Mouse (Mus musculus) lung, embryonic 14.5 days (tissue): ENCODE data around the gene Nup98. TPM values are rescaled to one million over a fixed set of nuclear protein-coding genes. Genes with fewer than 3 reads are reported as not detected.

Experiments used
- ATAC-seq: fragments of 200-750 bp; cut with Nextera tagmentation; 2 replicates; pipeline ENCODE4 v1.8.0; 2017; ENCODE audit warnings: mild to moderate bottlenecking, moderate TSS enrichment, moderate library complexity; ENCODE audit not compliant: insufficient read depth
- DNase-seq: peaks from one replicate; pipeline ENCODE4 v3.0.0-alpha.2; 2015
- H3K27ac ChIP-seq: fragments of 300-500 bp; sonication (generic); 2 replicates; pipeline ENCODE4 v1.5.1; 2014; ENCODE audit warnings: low read depth, mild to moderate bottlenecking, moderate library complexity
- H3K27me3 ChIP-seq: fragments of 300-500 bp; sonication (generic); 2 replicates; pipeline ENCODE4 v1.6.1; 2014; ENCODE audit warnings: low read length, control low read depth; ENCODE audit not compliant: insufficient read depth
- H3K36me3 ChIP-seq: fragments of 300-500 bp; sonication (generic); 2 replicates; pipeline ENCODE4 v1.6.1; 2014; ENCODE audit warnings: control low read depth; ENCODE audit not compliant: insufficient read depth
- H3K4me1 ChIP-seq: fragments of 300-500 bp; sonication (generic); 2 replicates; pipeline ENCODE4 v1.6.1; 2014; ENCODE audit warnings: antibody characterized with exemption, control low read depth; ENCODE audit not compliant: insufficient read depth
- H3K4me2 ChIP-seq: fragments of 300-500 bp; sonication (generic); 2 replicates; pipeline ENCODE4 v1.6.1; 2014; ENCODE audit warnings: mild to moderate bottlenecking
- H3K4me3 ChIP-seq: fragments of 300-500 bp; sonication (generic); 2 replicates; pipeline ENCODE4 v1.5.1; 2014; ENCODE audit warnings: low read depth, low read length
- H3K9ac ChIP-seq: fragments of 300-500 bp; sonication (generic); 2 replicates; pipeline ENCODE4 v1.6.1; 2014
- H3K9me3 ChIP-seq: fragments of 300-500 bp; sonication (generic); 2 replicates; pipeline ENCODE4 v1.6.1; 2016; ENCODE audit warnings: low read depth, low read length, control low read depth
- CTCF ChIP-seq: IDR thresholded peaks from 2 replicates; pipeline ENCODE4 v1.5.1; 2016; ENCODE audit warnings: antibody characterized with exemption, low read depth
- WGBS: fragments of 180-500 bp; shearing (Covaris S2); extraction: QIAGEN DNeasy Blood & Tissue Kit; methylation state at CpG from one replicate; pipeline ENCODE4 v1.1.7; 2014; 5-methylcytosine and 5-hydroxymethylcytosine counted together
- polyA plus RNA-seq: library from polyadenylated mRNA; unstranded; fragments of >200 nt; fragmentation: Nextera tagmentation; extraction: Ambion mirVana; gene quantifications from 2 replicates; pipeline ENCODE4 v1.2.1, GENCODE M21; 2014

Nup98 gene
- polyA plus RNA-seq = 50.2 and 50.7 TPM in 2 replicates

DNA sequence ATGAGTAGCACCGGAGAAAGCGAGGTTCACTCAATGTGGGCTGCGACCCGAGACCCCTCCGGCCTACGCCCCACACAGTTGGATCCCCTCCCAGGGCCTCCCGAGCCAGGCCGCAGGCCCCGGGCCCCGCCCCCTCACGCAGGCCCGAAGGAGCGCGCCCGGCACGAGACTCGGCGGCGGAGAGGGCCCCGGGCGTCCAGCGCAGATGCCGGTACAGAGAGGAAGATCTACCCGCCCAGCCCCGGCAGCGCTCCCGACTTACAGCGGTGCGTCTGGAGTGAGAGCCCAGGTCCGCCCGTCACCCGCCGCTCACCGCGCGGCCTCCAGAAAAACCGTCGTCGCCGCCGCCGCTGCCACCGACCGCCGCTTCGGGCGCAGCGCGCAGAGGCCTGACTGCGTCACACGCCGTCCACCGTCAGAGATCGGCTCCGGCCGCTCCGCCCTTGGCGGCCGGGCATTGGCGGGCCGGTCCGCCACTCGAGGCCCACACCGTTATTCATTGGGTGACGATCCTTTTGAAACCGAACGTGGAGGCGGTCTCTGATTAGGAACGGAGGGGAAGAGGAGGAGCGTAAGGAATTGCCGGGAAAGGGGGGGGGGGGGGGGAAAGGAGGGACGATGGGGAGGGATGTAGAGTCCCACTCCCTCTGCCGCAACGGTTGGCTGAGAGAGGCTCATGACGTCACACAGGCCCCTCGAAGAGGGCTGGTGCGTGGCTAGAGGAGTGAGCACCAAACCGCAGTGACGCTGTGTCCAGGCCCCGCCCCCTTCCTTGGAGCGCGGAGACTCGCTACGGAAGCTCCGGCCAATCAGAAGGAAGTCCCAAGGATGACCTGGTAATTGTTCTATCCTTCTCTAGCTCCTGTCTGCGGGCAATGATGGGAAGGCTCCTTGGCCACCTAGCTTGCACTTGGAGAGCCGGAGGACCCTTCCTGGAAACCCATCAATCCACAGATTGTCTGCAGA lies at the start of gene Nup98, which contains the start of gene Pgap2:
Nup98 (minus strand) TSS at position 421 of the 966 bp plus-strand sequence.
Pgap2 (plus strand) TSS at position 453 of the 966 bp plus-strand sequence.
- H3K4me3 ChIP-seq = peak within 1 kb of the TSS; percentile 87
- no peaks in the 10 kb centered on the region for H3K36me3 ChIP-seq
- peak within 1 kb of the TSS; percentile 82 for H3K9ac ChIP-seq
- WGBS = under 1% methylated on average over 85 of the region's 87 CpGs
- DNase-seq (peak; percentile 100), ATAC-seq (peak; percentile 99)
- H3K27ac ChIP-seq = peak within 1 kb of the TSS; percentile 95
- no peaks in the 10 kb centered on the region for H3K9me3 ChIP-seq
- no peaks in the 10 kb centered on the region for H3K27me3 ChIP-seq
- no peak for TF ChIP-seq CTCF
- 0 out of 2 replicates have a peak, but pooled peaks cover 3% of the 10 kb centered on the region for H3K4me1 ChIP-seq
- peak within 1 kb of the TSS; percentile 88 for H3K4me2 ChIP-seq

DNA sequence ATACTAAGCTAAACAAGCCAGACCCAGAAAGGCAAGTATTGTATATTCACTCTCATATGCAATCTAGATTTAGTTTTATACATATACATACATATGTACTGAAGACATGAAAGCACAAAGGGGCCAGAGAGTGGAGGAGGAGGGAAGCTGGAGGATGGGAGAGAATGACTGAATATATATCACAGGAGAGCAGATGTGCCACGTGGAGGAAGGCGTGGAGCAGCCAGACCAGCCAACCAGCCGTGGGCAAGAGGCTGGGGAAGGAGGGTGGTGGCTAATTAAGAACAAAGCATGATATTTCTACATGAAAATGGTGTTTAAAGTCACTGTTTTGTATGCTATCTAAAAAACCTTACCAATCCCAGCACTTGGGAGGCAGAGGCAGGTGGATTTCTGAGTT lies 48.8 kb upstream of the Nup98 start:
- Histone ChIP-seq H3K36me3 (no peaks in the 10 kb centered on the region), H3K27ac (no peak overlapping the region), H3K9ac (no peak overlapping the region), H3K27me3 (no peaks in the 10 kb centered on the region), H3K4me3 (no peak overlapping the region), H3K4me1 (no peaks in the 10 kb centered on the region), H3K9me3 (no peaks in the 10 kb centered on the region), H3K4me2 (no peak overlapping the region)
- 69% methylated on average over 3 of the region's 3 CpGs for WGBS
- TF ChIP-seq CTCF = no peak
- ATAC-seq (no peak), DNase-seq (no peak)

DNA sequence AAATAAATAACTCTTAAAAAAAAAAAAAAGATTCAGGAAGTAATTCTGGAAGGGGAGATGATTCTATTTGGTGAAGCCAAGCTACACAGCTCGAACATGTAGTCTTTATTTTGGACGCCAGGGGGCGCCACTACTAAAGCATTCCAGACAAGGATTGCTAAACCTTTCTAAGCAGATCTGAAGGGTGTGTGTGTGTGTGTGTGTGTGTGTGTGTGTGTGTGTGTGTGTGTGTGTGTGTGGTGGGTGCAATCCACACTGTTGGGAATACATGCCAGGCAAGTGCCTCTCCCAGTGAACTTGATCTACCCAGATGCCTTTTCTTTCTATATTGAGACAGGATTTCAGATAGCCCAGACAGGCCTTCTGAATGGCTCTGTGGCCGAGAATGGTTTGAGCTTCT lies 48.2 kb upstream of the Nup98 start:
- Histone ChIP-seq H3K36me3 (no peaks in the 10 kb centered on the region), H3K27ac (no peak overlapping the region), H3K4me1 (no peaks in the 10 kb centered on the region), H3K4me2 (no peak overlapping the region), H3K4me3 (no peak overlapping the region), H3K9me3 (no peaks in the 10 kb centered on the region), H3K9ac (no peak overlapping the region), H3K27me3 (no peaks in the 10 kb centered on the region)
- peak; percentile 90 for DNase-seq
- TF ChIP-seq CTCF = peak; percentile 80
- peak; percentile 69 for ATAC-seq
- WGBS = 26% methylated on average over 4 of the region's 4 CpGs

DNA sequence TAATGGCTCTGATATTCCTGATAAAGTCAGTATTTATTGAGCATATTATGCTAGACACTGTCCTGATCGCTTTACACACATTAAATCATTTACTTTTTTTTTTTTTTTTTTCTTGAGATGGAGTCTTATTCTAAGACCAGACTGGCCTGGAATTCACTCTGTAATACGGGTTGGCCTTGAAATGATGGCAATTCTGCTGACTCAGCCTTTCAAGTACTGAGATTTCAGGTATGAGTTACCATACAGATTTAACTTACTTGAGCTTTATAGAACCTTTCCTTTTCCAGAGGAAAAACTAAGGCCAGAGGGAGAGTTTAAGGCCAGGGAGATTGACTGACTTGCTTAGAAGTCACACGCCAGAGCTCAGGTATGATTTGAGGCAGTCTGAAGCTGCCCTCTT lies 46.7 kb upstream of the Nup98 start:
- H3K4me3 ChIP-seq = no peak overlapping the region
- H3K4me1 ChIP-seq = no peaks in the 10 kb centered on the region
- no peak for TF ChIP-seq CTCF
- no peak for DNase-seq
- H3K27me3 ChIP-seq = no peaks in the 10 kb centered on the region
- WGBS = 70% methylated on average over 3 of the region's 3 CpGs
- no peak overlapping the region for H3K4me2 ChIP-seq
- H3K9ac ChIP-seq = no peak overlapping the region
- no peak overlapping the region for H3K27ac ChIP-seq
- H3K9me3 ChIP-seq = no peaks in the 10 kb centered on the region
- ATAC-seq = no peak
- no peaks in the 10 kb centered on the region for H3K36me3 ChIP-seq

DNA sequence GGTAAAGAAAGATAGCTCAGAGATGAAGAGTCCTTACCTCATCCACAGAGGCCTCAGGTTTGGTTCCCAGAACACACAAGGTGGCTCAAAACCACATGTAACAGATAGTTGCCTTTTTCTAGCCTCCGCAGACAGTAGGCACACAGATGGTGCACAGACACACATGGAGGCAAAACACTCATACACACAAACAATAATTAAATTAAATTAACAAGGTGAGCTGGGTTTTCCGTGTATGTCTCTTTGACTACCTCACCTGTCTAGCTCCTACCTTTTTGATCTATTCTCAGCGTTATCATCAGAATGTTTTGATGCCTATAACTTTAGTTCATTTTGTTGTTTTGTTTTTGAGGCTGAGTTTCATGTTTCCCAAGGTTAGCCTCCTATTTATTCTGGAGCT lies 46.0 kb upstream of the Nup98 start, which contains the start of gene Rhog:
Rhog (minus strand) TSS at position 101 of the 400 bp plus-strand sequence.
- no peak for ATAC-seq
- Histone ChIP-seq H3K9me3 (no peaks in the 10 kb centered on the region), H3K9ac (no peak within 1 kb of the TSS), H3K4me1 (0 out of 2 replicates have a peak, but pooled peaks cover 4% of the 10 kb centered on the region), H3K27ac (no peak within 1 kb of the TSS), H3K4me3 (no peak within 1 kb of the TSS), H3K36me3 (no peaks in the 10 kb centered on the region), H3K4me2 (no peak within 1 kb of the TSS), H3K27me3 (no peaks in the 10 kb centered on the region)
- TF ChIP-seq CTCF = no peak
- DNase-seq = no peak
- WGBS = 73% methylated on average over 3 of the region's 3 CpGs

DNA sequence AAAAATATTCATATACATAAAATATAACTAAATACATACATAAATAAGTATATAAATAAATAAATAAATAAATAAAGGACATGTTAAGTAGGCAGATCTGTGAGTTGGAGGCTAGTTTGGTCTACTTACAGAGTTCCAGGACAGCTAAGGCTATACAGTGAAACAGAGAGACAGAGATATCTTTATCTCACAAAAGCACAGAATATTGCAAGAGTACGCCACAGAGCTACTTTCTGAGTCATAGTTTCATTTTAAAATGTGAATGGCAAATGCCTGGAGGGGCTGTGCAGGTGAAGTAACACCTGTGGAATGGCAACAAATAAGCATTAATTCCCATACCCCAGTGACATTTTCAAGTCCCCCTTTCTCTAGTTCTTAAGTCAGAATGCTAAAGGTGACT lies 43.7 kb upstream of the Nup98 start:
- WGBS = 87% methylated on average over 1 of the region's 1 CpGs
- Histone ChIP-seq H3K27ac (no peak overlapping the region), H3K9ac (no peak overlapping the region), H3K9me3 (no peaks in the 10 kb centered on the region), H3K36me3 (no peaks in the 10 kb centered on the region), H3K27me3 (no peaks in the 10 kb centered on the region), H3K4me2 (no peak overlapping the region), H3K4me1 (0 out of 2 replicates have a peak, but pooled peaks cover 5% of the 10 kb centered on the region), H3K4me3 (no peak overlapping the region)
- TF ChIP-seq CTCF = no peak
- ATAC-seq (no peak), DNase-seq (no peak)

DNA sequence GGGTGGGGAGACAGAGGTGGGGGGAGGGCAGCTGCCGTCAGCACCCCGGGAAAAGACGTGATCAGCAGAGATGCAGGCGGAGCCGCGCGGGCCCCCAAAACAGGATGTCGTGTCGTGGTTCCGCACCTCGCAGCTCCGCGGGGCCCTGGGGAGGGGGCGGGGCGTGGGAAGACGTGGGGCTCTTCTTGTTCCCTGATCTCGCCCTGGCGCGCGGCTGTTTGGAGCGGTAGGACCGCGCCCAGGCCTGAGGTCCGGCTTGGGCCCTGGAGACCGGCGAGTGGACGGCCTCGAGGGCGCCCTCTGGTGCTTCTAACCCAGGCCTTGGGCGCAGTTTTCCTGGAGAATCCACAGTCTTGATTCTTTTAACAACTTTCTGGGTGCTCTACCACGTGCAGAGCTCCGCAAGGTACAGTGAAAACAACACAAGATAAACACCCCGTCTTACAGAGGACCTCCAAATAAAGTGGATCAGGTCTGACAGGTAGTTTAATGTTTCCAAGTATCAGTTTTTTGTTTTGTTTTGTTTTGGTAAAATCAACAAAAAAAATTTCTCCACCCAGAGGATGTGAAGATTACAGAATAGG lies 40.7 kb upstream of the Nup98 start:
- peak overlapping the region; percentile 84 for H3K9ac ChIP-seq
- H3K27me3 ChIP-seq = no peaks in the 10 kb centered on the region
- peaks cover 27% of the 10 kb centered on the region for H3K4me1 ChIP-seq
- peak overlapping the region; percentile 99 for H3K27ac ChIP-seq
- peak overlapping the region; percentile 83 for H3K4me2 ChIP-seq
- H3K4me3 ChIP-seq = peak overlapping the region; percentile 81
- TF ChIP-seq CTCF = peak; percentile 77
- WGBS = under 1% methylated on average over 33 of the region's 33 CpGs
- ATAC-seq (peak; percentile 87), DNase-seq (peak; percentile 94)
- H3K9me3 ChIP-seq = no peaks in the 10 kb centered on the region
- H3K36me3 ChIP-seq = no peaks in the 10 kb centered on the region
